Mouse (Mus musculus) small intestine, adult 2 months (tissue): ENCODE results near the gene Angptl6.

ENCODE experiments used
- CTCF ChIP-seq: fragments of 200-500 bp; IDR thresholded peaks from 2 replicates; pipeline ENCODE4 v1.5.1; 2012; ENCODE audit warnings: low read depth, mild to moderate bottlenecking, control low read depth, inconsistent platforms, low read length, moderate library complexity, mixed read lengths; ENCODE audit not compliant: insufficient replicate concordance, insufficient read length; ENCODE audit errors: extremely low read depth
- POLR2A ChIP-seq: fragments of 200-500 bp; IDR thresholded peaks from 2 replicates; pipeline ENCODE4 v1.6.1; 2012; ENCODE audit warnings: low read depth, mild to moderate bottlenecking, control low read depth, inconsistent platforms, low read length, moderate library complexity

DNA sequence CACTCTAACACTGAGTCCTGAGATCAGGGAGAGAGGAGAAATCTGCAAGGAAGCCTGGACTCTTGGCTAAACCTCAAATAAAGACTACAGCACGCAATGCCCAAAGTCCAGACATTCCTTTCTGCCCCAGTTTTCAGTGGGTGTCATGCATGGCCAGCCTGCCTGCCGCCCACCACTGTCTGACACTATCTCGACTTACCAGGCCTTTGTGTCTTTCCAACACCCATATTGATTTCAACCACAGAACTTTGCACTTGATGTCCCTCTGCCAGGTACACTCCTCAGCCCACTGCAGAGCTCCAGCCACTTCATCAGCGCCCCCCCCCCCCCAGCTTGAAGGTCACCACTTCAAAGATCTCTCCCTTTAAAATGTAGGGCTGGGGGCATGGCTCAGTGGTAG, 17.3 kb downstream of the Angptl6 start:
- TF ChIP-seq CTCF = no peak; the same call in 1 of the 2 replicates
- no peak for TF ChIP-seq POLR2A
